Mouse (Mus musculus) lung, postnatal 4 days (tissue): ENCODE data around the gene Amdhd1.
"Not testable (repeated sequence)": the region's sequence is repeated elsewhere in the genome, so short reads cannot be mapped to it uniquely, and the experiment has no call there.

Experiments
- DNase-seq, 2 experiments: peaks; one replicate each; pipeline ENCODE4 v3.0.0; 2021

Gene Amdhd1

DNA sequence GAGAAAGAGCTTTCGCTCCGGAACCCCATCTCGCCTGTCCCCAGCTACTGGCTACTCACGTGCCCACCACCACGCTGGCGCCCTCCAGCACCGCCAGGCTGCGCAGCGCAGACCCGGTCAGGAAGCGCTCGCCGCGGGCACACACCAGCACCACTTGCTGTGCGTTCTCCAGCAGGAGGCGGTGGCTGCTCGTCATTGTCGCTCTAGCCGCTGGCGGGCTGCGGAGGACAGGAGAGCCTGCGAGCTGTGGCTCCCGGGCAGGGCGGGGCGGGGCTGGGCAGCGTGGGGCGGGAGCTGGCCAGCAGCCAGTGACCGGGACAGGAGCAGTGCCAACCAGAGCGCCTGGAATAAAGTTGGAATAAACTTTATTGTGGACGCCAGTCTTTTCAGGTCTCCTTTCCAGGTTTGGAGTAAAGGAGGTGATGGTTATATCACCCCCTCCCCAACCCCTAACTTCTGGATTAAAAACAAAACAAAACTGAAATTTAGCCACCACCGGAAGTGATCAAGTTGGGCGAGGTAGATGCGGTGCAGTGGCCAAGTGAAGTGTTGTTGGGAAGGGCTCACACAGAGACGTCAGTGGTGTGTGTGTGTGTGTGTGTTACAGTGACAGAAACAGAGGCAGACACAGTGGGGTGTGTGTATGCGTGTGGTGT is at the start of gene Amdhd1:
Amdhd1 (minus strand) TSS at position 259 of the 656 bp plus-strand sequence.
- peak; percentile 92 to 93 for DNase-seq

DNA sequence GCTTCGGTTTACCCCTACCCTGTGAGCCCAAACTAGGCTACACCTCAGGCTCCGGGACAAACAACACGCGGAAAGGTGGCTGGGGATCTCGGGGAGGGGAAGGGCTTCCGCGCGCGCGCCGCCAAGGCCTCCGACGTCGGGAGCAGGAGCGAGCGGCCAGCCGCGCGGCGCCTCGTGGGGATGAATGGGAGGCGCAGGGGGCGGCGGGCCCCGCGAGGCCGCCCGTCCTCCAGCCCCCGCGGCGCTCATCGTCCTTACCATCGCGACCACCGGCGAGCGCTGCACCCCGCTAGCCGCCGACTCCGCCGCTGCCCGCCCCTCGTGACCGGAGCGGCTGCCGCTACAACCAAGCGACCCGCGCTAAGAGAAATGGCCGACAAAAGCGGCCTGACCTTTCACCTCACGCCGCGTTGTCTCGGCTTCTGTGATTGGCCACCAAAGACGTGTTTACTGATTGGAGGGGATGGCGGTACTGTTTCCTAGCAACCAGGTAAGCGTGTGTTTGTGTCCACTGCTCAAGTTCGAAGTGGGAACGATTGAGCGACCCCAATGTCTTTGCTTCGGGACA is 49.5 kb upstream of the Amdhd1 start, which contains the start of gene Snrpf:
Snrpf (minus strand) TSS at position 426 of the 568 bp plus-strand sequence.
- DNase-seq, result peak; percentile 92 to 95

DNA sequence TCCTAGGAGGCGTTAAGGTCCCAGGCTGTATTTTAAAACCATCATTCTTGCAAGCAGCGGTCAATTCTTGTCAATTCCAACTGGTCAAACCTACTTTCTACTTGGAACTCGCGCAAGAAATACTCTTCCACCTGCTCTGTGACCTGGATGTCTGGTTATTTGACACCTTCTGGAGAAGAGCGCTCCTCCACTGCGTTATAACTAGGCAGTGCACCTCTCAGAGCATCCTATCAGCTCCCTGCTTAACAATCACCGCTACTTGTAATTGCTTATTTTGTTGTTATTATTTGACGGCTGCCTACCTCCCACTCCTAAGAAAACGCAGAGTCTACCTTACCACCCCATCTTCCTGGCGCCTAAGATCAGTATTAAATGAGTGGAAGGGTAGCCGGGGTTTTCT is 49.0 kb upstream of the Amdhd1 start:
- DNase-seq, result no peak

DNA sequence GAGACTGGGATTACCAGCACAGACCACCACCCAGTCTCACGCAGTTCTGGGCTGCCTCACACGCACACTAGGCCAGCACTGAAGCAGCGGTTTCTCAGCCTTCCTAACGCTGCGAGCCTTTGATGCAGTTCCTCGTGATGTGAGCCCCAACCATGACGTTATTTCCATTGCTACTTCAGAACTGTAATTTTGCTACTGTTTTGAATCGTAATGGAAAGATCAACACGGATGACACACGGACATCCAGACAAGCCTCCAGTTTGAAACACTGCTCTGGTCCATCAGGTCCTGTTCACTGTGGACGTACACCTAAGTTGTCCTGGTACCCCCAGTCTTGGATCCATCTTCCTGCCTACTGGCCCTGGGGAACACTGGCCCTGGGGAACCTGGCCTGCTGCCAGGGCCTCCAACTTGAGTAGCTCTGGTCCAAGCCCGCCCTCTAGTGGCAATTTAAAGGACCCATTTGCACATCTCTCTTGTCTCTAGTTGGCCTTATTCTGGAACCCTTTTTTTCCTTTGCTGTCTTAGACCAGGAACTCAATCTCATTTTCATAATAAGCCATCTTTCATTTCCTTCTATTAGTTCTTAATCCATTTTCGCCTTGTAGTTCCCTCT is 37.5 kb upstream of the Amdhd1 start:
- DNase-seq, result peak; percentile 72 to 82

DNA sequence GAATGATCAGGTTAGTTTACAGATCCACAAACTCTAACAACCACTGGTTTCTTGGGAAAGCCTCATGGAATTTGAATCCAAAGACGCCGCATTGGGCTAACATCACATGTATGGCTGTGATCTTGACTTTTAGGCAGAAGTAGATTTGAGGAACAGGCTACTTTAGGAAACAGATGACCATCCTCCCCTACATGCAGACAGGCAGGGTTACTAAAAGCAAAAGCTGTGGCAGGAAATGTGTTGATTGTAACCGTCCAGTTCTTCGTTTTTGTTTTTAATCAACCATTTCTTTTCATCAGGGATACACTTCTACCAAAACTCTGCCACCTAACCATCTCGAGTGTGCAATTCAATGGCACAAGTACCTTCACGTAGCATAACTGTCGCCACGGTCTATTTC is 36.1 kb upstream of the Amdhd1 start:
- DNase-seq, result no peak

DNA sequence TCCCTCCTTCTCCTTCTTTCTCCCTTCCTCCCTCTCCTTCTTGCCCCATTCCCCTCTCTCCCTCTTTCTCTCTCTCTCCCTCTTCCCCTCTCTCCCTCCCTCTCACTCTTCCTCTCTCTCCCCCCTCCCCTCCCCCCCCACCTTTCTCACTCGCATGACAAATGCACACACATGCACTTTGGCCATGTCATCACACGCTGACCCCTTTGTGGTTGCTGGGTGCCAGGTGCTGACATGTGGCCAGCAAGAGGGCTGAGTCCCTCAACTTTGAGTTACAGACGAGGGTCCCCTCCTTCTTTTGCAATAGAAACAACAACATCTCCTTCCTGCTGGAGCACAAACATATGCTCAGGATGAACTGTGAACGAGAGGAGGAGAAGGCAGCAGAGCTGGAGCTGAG is 35.1 kb upstream of the Amdhd1 start:
- DNase-seq, result no peak

DNA sequence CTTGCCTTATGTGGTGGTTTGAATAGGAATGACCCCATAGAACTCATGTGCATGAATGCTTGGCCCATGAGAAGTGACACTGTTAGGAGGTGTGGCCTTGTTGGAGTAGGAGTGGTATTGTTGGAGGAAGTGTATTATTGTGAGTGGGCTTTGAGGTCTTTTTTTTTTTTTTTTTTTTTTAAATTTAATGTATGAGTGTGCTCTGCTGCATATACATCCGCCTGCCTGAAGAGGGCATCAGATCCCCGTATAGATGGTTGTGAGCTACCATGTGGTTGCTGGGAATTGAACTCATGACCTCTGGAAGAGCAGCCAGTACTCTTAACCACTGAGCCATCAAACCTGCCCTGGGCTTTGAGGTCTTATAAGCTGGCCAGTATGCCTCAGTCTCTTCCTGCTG is 32.4 kb upstream of the Amdhd1 start:
- no peak for DNase-seq

DNA sequence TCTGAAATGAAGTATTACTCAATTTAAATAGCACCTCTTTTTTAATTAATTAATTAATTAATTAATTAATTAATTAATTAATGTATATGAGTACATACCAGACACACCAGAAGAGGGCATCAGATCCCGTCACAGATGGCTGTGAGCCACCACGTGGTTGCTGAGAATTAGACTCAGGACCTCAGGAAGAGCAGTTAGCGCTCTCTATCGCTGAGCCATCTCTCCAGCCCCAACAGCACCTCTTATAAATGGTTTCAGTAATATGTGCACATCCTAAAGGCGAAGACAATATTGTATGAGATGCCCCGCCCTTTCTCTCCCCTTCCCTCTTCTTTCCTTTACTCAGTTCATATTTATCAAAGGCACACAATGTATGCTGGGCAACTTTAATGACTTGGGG is 28.8 kb upstream of the Amdhd1 start:
- no peak for DNase-seq

DNA sequence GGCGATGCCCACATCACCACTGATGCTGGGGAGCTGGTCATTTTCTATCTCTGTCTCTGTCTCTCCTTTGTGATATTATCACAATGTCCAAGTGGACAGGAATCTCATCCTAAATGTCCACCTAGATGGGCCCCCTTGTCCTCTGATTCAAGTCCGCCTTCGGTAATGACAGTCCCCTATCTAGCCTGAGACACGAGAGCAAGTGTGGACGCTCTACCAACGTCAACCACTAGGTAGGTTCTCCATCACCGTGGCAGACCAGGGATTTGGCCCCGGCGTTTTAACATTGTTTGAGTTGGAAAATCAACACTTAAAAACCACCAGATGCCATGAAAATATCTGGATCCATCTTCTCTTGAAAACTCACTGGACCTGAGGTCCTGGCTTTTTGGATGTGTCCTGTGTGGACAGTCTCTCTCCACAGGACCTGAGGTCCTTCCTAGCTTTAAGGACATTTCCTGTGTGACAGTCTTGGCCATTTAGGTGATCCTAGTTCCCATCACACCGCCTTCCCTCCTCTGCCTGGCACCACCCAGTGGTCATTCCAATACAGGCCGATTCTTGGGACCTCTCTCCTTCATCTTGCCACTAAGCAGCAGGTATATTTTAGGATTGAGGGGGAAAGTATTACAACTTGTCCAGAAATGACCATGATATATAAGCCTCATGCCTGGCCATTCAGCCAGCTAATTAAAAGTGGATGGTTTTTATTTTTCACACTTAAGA is 28.2 kb upstream of the Amdhd1 start:
- DNase-seq, result no peak

DNA sequence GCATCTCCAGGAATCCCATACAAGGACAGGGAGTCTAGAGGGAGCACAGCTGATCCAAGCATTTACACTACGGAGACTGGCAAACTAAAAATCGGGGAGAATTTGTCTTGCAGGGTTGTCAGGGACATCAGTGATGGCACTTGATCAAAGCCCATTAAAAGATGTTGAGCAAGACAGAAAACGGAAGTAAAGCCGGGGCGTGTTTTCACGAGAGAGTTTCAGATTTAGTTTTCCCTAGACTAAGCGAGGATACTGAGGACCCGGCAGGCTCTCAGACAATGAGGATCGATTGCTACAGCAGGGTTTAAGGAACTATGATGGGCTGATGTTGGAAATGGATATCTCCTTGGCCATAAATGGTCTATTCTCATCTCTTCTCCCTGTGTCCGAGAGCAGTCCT is 27.2 kb upstream of the Amdhd1 start:
- no peak for DNase-seq

DNA sequence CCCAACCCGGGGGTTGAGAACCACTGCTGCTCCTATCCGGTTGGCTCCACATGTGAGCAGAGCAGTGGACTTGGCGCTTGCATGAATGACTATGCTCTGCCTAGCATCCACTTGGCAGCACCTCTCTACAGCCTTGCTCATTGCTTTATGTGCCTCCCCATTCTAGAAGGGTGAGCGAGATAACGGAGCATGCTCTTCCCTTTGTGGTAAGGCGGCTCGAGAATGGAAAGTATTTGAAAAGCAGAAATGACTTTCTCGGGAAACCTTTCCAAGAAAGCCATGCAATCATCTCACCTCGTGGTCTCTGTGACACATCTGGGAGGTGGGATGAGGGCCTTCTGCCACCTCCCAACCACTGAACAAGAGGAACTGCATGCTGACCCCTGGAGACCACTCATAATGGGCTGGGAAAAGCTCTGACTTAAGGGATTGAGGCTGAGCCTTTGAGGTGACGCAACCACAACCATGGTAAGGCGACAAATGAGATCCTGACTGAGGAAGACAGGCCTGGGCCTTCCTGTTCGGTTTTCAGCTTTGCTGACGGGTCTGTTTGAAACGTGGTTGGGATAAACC is 24.8 kb upstream of the Amdhd1 start:
- DNase-seq, result no peak

DNA sequence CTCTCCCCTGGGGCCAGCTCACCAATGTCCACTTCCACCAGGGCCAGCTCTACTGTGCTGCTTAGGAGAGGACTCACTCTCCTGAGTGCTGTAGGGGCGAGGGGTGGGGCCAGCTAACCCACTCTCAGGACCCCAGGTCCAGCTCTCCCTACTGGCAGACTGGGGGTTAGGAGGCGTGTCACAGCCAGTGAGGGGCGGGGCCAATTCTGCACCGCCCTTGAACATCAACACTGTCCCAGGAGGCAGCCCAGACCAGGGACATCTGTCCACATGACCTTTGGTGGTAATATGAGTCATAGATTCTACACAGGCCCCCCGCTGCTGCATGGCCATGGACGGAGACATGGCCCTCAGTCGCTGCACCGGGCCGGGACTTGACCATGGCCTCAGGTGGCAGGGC is 20.0 kb upstream of the Amdhd1 start:
- no peak for DNase-seq

DNA sequence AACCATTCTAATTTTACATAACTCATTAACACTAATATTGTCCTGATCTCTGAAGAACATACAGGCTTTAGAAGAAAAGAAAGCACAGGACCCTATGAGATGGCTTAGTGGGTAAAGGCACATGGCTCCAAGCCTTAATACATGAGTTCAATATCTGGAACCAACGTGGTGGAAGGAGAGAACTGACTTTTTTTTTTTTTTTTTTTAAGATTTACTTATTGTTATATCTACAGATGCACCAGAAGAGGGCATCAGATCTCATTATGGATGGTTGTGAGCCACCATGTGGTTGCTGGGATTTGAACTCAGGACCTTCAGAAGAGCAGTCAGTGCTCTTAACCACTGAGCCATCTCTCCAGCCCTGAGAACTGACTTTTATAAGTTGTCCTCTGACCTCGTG is 18.1 kb upstream of the Amdhd1 start:
- DNase-seq, result not testable (repeated sequence)

DNA sequence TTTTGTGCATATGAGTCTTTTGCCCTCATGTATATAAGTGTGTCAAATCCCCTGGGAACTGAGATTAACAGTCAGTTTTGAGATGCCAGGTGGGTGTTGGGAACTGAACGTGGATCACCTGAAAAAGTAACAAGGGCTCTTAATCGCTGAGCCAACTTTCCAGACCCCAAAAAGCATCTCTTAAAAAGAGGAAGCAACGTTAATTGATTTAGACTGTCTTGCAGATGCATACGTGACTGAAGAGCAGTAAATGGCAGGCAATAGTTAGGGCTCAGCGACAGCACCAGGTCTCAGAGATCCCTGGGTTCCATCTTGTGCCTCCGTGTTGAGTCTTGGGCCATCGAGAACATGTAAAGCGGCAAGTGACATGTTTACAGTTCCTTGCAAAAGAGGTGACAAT is 12.8 kb upstream of the Amdhd1 start:
- DNase-seq, result no peak

DNA sequence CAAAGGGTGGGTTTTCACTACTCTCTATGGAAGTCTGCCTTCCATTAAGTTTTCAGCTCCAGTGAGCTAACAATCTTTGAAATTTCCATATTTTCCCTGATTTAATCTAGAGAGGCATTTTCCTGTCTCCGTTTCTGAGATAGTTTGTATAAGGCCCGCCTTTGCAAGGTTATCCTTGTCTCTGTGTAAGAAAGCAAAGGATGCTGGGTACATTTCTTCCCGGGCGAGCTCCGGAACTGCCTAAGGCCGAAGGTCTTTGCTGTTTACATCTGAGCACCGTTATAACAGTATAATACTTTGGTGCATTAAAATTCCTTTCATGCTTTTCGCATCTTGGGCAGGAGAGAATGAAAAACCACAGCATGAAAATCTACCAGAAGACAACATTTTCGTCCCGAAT is 10.0 kb upstream of the Amdhd1 start:
- no peak for DNase-seq

DNA sequence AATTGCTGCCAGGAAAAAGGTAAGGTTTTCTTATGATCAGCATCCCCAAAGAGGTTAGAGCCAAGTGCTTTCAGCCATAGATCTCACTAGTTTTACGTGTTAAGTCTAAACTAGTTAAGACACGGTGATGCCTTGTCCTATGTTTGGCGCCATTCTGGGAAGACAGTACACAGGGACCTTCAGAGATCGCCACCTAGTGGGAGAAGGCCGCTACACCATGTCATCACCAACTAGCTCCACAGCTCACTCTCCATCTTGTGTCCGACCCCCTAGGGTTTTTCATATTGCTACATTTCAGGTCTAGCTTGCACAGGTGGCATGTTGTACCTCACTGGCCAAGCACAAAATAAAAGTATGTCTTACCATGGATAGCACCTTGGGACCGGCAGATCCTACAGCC is 9.2 kb upstream of the Amdhd1 start:
- peak; percentile 63 to 82 for DNase-seq

DNA sequence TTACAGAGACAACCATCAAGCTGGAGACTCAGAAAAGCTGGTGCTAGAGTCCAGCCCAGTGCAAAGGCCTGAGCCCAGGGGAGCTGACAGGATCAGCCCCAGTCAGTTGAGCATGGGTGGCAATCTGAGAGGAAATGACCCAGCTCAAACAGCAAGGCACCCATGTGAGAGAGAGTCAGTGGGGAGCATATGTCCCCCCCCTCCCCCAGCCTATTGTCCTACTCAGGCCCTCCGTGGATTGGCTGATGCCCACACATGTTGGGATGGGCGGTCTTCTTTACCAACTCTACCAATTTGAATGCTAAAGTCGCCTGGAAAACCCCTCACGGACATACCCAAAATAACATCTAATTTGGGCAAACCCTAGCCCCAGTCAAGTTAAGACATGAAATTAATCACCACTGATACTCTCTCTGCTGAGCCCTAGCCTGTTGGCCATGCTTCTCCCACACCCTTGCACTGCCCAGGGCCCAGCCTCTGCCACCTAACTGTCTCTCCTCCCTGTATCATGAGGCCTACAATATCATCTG is 8.0 kb upstream of the Amdhd1 start:
- DNase-seq, result no peak

DNA sequence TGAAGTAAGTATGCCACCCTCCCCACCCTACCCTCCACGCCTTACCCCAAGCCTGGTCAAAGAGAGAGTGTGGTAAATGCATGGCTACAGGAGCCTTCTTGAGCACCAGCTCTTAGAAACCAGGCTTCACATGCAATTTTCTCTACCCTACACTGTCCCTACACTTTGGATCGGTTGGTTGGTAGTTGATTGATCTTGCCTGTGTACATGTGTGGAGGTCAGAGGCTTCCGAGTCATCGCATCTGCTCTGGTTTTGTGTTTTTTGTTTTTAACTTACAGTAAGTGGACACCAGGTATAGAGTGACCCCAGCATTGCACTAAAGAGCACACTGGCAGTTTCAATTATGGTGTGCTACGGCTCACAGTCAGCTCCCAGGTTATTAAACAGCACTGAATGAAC is 4.3 kb upstream of the Amdhd1 start:
- DNase-seq, result no peak

DNA sequence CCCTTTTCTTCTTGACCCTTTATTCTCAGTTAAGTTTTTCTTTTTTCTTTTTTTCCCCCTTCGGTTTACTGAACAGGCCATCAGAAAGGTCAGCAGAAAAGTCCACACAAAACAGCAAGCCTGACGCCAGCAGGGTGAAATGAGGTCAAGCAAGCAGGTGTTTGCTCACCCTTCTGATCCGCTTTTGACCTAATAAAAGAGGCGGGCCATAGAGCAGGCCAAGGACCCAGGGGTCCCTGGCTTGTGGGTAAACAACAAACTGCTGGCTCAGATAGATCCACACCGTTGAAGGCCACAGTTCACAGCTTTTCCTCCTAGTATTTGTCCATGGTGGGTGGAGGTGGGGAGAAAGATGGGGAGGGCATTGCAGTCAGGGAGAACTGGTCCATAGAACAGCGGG is 3.3 kb upstream of the Amdhd1 start:
- DNase-seq, result no peak

DNA sequence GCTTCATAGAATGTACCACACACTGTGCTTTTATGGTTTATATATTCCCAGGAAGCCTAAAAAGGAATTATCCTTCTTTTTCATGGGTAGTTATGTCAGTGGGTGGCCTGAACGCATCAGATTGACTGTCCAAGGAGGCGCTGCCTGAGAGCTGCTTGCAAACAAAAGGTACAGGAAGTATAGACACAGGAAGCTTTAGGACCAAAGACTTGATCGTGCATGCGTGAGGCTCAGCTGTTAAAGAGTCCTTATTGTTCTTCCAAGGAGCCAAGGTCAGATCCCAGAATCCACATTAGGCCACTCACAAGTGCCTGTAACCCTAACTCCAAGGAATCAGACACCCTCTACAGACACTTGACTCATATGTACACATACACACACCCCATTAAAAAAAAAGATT is 2.5 kb upstream of the Amdhd1 start:
- DNase-seq, result no peak

DNA sequence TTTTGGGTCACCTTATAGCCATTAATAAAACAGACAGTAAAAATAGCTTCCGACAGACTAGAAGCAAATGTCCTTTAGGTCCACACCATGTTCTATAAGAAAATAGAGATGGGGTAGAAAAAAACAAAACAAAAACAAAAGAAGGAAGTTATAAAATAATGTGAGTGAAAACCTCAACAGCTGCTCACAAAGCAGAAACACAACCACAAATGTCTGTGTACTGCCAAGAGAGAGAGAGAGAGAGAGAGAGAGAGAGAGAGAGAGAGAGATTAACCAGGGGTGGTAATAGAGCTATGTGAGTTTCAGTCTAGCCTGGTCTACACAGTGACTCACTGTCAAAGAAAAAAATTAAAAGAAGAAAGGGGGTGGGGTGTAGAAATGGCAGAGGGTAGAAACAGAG is 1.8 kb upstream of the Amdhd1 start:
- DNase-seq, result no peak

DNA sequence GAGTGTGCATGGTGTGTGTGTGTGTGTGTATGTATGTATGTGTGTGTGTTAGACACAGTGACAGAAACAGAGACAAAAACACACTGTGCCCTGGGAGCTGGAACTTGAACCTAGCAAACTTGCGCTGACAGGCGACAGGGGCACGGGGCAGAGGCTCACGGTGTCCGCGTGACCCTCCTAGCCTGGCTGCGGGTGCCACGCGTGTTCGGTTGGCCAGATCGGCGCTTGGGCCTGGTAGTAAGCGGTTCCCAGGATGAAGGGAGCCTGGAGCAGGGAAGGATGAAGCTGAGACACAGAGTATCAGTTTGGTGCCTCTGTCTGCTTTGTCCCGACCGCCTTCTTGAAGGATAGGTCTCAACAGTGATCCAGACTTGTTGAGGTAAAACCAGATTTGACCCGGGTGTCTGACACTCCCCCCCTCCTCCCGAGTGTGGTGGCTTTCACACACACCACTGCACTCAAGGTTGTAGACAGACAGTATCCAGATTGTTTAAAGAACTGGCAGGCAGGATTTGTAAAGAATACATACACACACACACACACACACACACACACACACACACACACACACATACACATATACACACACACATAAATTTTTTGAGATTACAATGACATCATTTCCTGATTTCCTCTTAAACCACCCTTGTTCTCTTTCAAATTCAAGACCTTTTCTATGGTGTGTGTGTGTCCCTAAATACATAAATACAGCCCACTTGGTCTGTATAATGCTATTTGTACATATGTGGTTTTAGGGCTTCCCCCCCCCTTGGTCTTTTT is 788 bp upstream of the Amdhd1 start, which contains the start of gene Ccdc38:
Ccdc38 (plus strand) TSS at position 202 of the 780 bp plus-strand sequence.
- peak; percentile 13 to 41 for DNase-seq
